Mouse (Mus musculus): ENCODE results near the gene AC109138.7. TPM values are rescaled to one million over a fixed set of nuclear protein-coding genes. Genes with fewer than 3 reads are reported as not detected.

The AC109138.7 gene
- total and polyA plus RNA-seq, 3 experiments: not detected

- Histone ChIP-seq H3K9ac (ENCODE audit: insufficient read depth, low read depth) (peak overlapping the region; percentile 93), H3K27ac (ENCODE audit: insufficient read depth, low read depth) (no peak overlapping the region), H3K79me2 (replicated peaks; ENCODE audit: control insufficient read depth, extremely low read depth, insufficient read depth, poor library complexity, severe bottlenecking) (no peaks in the 10 kb centered on the region), H3K36me3 (replicated peaks in 1 of 2; ENCODE audit: control insufficient read depth in 1 of 2, insufficient read depth in 1 of 2, low read length in 1 of 2) (no peaks in the 10 kb centered on the region), H3K4me3 (replicated peaks in 1 of 3; ENCODE audit: low read depth in 2 of 3, low read length in 2 of 3, poor library complexity in 1 of 3) (peak overlapping the region in 2 of 3 experiments; percentile 33 to 74), H3K27me3 (replicated peaks) (peaks cover 61% of the 10 kb centered on the region), H3K4me2 (ENCODE audit: insufficient read depth, low read depth, poor library complexity, severe bottlenecking) (peak overlapping the region; percentile 84), H3K9me3 (replicated peaks; ENCODE audit: low read length) (no peaks in the 10 kb centered on the region), H3K4me1 (ENCODE audit: control insufficient read depth in 1 of 2, insufficient read depth in 2 of 2) (peaks cover 10 to 31% of the 10 kb centered on the region in 2 experiments; a peak in 3 of 4 replicates)
- in situ Hi-C loops (cut with MboI; ENCODE audit: low pct_ligation_motif_present, low pct_unique_long_range_greater_than_20kb, low sequenced_read_pairs) (no loop called here), dilution Hi-C loops (cut with MboI; ENCODE audit: extremely low pct_ligation_motif_present, extremely low pct_unique_long_range_greater_than_20kb, low sequenced_read_pairs) (no loop called here)
- DNase-seq (ENCODE audit: extremely low read depth): no peak
- TF ChIP-seq E2F4 (IDR thresholded peaks at IDR 0.05; ENCODE audit: insufficient replicate concordance, low read depth, low read length): no peak
- peak; percentile 89; the same call in 1 of the 2 replicates for TF ChIP-seq UBTF (IDR thresholded peaks at IDR 0.05; ENCODE audit: low read depth, low read length)
Observed at GRCm38 (mm10) chr19:4214771-4215450, 754 bp downstream of the AC109138.7 start.

- H3K36me3 ChIP-seq (replicated peaks in 1 of 2; ENCODE audit: control insufficient read depth in 1 of 2, insufficient read depth in 1 of 2, low read length in 1 of 2): no peaks in the 10 kb centered on the region
- dilution Hi-C loops (cut with MboI; ENCODE audit: extremely low pct_ligation_motif_present, extremely low pct_unique_long_range_greater_than_20kb, low sequenced_read_pairs) (no loop called here), in situ Hi-C loops (cut with MboI; ENCODE audit: low pct_ligation_motif_present, low pct_unique_long_range_greater_than_20kb, low sequenced_read_pairs) (no loop called here)
- no peak for DNase-seq (ENCODE audit: extremely low read depth)
- H3K4me2 ChIP-seq (ENCODE audit: insufficient read depth, low read depth, poor library complexity, severe bottlenecking): peak overlapping the region; percentile 84
- TF ChIP-seq ETS1 (conservative IDR thresholded peaks at IDR 0.05; ENCODE audit: low read depth, low read length) (no peak), GABPA (IDR thresholded peaks at IDR 0.05; ENCODE audit: insufficient replicate concordance, low read depth, low read length) (no peak), TBP (conservative IDR thresholded peaks at IDR 0.05; ENCODE audit: low read depth, low read length) (no peak), RCOR1 (conservative IDR thresholded peaks at IDR 0.05; ENCODE audit: low read depth, low read length) (no peak), UBTF (IDR thresholded peaks at IDR 0.05; ENCODE audit: low read depth, low read length) (no peak), RAD21 (IDR thresholded peaks at IDR 0.05; ENCODE audit: low read depth, low read length) (no peak), KAT2A (IDR thresholded peaks at IDR 0.05; ENCODE audit: insufficient replicate concordance, low read length) (no peak), TCF12 (IDR thresholded peaks at IDR 0.05; ENCODE audit: low read depth, low read length) (no peak), USF1 (IDR thresholded peaks at IDR 0.05; ENCODE audit: low read depth, low read length) (no peak), CTCF (conservative IDR thresholded peaks at IDR 0.05 in 1 of 2, IDR thresholded peaks at IDR 0.05 in 1 of 2; ENCODE audit: low read depth in 2 of 2, low read length in 2 of 2) (no peak), ZMIZ1 (IDR thresholded peaks at IDR 0.05; ENCODE audit: low read depth, low read length) (no peak), USF2 (conservative IDR thresholded peaks at IDR 0.05; ENCODE audit: low read depth, low read length) (no peak), ZKSCAN1 (IDR thresholded peaks at IDR 0.05; ENCODE audit: borderline replicate concordance, low read depth, low read length) (no peak), POLR2AphosphoS2 (IDR thresholded peaks at IDR 0.05; ENCODE audit: low read depth, low read length) (no peak), JUND (conservative IDR thresholded peaks at IDR 0.05; ENCODE audit: low read depth, low read length) (no peak), MEF2A (IDR thresholded peaks at IDR 0.05; ENCODE audit: borderline replicate concordance, low read depth, low read length) (no peak), SIN3A (IDR thresholded peaks at IDR 0.05; ENCODE audit: low read length) (no peak), ZNF384 (IDR thresholded peaks at IDR 0.05; ENCODE audit: low read depth, low read length) (no peak)
- H3K27me3 ChIP-seq (replicated peaks): peaks cover 61% of the 10 kb centered on the region
- no peak overlapping the region for H3K27ac ChIP-seq (ENCODE audit: insufficient read depth, low read depth)
- no peaks in the 10 kb centered on the region for H3K79me2 ChIP-seq (replicated peaks; ENCODE audit: control insufficient read depth, extremely low read depth, insufficient read depth, poor library complexity, severe bottlenecking)
- H3K4me3 ChIP-seq (replicated peaks in 1 of 3; ENCODE audit: low read depth in 2 of 3, low read length in 2 of 3, poor library complexity in 1 of 3): peak overlapping the region in 1 of 3 experiments; percentile 74
- peaks cover 10 to 36% of the 10 kb centered on the region in 2 experiments; a peak in 3 of 4 replicates for H3K4me1 ChIP-seq (ENCODE audit: control insufficient read depth in 1 of 2, insufficient read depth in 2 of 2)
- H3K9me3 ChIP-seq (replicated peaks; ENCODE audit: low read length): no peaks in the 10 kb centered on the region
- H3K9ac ChIP-seq (ENCODE audit: insufficient read depth, low read depth): peak overlapping the region; percentile 93; the same call in 1 of the 2 replicates
Observed at GRCm38 (mm10) chr19:4215451-4215840, 1.3 kb downstream of the AC109138.7 start.
